Mouse (Mus musculus) bone marrow macrophage, adult 2 months (primary cell): ENCODE results near the gene Fancf.

ENCODE experiments used
- CTCF ChIP-seq: IDR thresholded peaks from 2 replicates; pipeline ENCODE4 v1.5.1; 2012; ENCODE audit warnings: low read depth, mild to moderate bottlenecking, low read length, moderate library complexity
- POLR2A ChIP-seq: IDR thresholded peaks from 2 replicates; pipeline ENCODE4 v1.6.1; 2012; ENCODE audit warnings: mild to moderate bottlenecking, low read depth, low read length, borderline replicate concordance

DNA sequence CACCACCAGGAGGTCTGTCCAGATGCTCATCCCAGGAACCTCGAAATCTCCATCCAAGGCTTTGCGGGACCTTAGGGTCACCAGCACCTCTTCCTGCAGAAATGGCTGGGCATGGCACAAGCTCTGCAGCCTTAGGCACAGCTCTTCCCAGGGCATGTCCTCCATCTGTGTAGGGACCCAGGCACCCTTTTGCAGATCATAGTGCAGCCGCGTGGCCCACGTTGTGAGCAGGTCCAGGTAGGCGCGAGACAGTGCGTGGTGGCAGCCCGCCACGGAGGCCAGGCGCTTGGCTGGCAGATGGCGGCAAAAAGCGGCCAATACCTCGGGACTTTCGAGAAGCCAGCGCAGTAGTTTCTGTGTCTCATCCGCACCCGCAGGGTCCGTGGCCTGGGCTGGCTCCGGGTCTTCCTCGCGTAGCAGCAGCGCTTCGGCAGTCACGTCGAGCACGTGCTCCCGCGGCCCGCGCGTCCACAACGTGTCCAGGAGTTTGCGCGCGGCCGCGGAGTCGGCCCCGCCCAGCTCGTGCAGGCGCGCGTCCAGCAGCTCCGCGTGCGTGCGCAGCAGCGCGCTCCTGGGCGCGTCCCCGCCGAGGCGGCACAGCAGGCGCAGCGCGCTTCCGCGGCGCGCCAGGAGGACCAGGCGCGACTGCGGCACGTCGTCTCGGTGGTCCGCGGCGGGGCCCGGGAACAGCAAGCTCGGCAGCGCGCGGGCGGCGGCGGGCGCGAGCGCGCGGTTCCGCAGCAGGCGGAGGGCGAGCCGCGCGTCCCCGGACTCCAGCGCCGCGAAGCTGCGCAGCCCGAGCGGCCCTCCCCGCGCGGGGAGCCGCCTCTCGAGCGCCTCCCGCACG is 594 bp downstream of the Fancf start, which contains the start of gene Gas2:
- TF ChIP-seq POLR2A (no peak), CTCF (no peak)
